Mouse (Mus musculus) kidney, adult 2 months (tissue): ENCODE data around the gene Stk19.

Experiments
- CTCF ChIP-seq: fragments of 200-500 bp; conservative IDR thresholded peaks from 2 replicates; pipeline ENCODE4 v1.5.1; 2011; ENCODE audit warnings: low read depth, mild to moderate bottlenecking, control low read depth, low read length, moderate library complexity, mixed read lengths; ENCODE audit not compliant: insufficient read depth, insufficient read length
- POLR2A ChIP-seq: fragments of 200-500 bp; IDR thresholded peaks from one replicate; pipeline ENCODE4 v1.6.1; 2011; ENCODE audit warnings: low read depth, low read length, control low read depth

DNA sequence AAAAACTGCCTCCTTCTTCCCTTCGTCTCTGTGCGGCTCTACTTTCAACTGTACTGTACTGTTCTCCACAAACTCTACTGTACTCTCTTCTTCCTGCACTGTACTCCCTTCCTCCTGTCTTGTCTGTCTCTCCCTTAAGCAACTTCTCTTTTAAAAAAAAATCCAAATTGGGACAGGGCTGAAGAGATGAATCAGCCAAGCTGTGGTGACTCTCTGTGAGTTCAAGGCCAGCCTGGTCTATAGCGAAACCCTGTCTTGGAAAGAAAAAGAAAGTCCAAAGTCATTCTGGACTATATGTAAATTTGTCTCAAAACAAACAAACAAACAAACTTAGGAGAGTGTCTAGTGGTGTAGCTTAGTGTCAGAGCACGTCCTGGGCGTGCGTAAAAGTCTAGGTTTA is 37.6 kb upstream of the Stk19 start:
- TF ChIP-seq POLR2A (no peak), CTCF (no peak)
